Mouse (Mus musculus): ENCODE measurements around the gene Mbnl2. TPM values are rescaled to one million over a fixed set of nuclear protein-coding genes. Genes with fewer than 3 reads are reported as not detected.

Mbnl2 gene
- total RNA-seq, 2 experiments from 2014 or later, result 216 to 226 TPM

DNA sequence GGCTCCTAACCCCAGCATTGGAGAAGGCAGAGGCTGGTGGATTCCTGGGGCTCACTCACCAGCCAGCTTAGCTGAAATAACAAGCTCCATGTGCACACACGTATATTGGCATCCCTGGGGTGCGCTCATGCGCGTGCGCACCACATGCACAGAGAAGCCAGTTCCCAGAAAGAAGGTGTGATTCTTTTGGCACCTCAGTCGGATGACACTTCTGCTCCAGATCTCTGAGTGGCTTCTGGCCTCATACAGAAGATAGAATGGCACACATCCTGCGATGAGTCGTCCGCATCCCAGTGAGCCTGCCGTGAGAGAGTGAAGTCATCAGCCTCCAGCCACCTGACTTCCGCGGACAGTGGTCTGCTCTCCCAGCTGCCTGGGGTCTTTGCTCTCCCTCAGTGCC lies 55.0 kb downstream of the Mbnl2 start:
- no peak for DNase-seq

DNA sequence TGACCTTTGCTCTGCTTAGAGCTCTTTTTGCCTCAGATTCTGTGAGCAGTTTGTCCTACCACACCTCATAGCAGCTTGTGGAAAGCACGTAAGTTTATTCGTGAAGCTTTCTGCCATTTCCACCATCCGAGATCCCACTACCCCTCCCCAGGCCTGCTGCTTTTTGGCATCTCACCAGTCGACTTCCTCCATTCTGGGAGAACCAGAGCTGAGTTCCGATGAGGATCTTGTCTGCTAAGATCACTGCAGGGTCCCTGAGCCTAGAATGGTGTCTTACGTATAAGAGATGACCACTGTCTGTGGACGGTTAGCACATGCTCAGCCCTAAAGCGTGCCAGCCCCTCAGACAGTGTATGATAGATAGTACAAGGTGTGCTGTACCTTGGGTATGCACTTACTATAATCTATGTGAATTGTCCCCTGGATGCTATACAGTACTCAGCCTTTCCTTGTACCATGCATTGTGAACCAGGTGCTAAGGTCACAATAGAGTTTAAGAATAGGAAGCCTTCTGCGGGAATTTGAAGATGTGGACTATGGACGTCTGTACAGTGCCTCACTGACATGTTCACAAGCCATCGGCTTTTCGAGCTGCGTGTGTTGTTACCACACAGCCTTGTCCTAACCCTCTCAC lies 55.5 kb downstream of the Mbnl2 start:
- no peak for DNase-seq

DNA sequence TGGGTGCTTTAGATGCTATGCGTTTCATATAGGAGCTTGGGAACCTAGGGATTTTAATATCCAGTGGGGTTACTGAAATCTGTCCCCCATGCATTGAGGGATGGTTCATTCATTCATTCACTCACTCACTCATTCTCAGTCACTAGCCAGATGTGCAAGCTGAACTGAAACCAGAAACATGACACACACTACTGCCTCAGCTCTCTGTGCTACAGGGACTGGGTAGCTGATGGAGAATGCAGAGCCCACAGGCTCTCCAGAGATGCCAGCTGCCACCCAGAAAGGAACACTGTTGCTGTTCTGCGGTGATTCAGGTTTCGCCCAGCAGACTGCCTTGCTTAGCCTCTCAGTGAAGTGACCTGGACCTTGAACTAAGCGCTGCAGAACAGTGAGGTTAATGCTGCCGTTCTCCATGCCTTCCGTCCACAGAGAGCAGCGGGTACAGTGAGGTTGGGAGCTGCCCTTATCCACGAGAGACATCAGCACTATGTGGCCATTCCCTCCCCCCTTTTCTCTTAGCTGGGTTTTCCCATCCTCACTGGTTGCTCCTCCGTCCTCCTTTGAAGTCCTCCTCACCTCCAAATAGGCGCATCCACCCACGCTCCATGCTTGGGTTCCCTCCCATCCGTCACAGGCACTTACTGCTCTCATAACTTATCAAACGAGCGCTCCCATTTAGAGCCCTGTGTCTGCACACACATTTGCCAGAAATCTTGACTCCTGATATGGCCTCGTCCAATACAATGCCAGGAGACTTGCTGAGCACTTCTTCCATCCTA lies 58.2 kb downstream of the Mbnl2 start:
- DNase-seq, result peak in 1 of 2 experiments; percentile 42

- no peak for DNase-seq
Measured at GRCm38 (mm10) chr14:120335366-120335765, 59.9 kb downstream of the Mbnl2 start.

- no peak for DNase-seq
Measured at GRCm38 (mm10) chr14:120335871-120336270, 60.4 kb downstream of the Mbnl2 start.

DNA sequence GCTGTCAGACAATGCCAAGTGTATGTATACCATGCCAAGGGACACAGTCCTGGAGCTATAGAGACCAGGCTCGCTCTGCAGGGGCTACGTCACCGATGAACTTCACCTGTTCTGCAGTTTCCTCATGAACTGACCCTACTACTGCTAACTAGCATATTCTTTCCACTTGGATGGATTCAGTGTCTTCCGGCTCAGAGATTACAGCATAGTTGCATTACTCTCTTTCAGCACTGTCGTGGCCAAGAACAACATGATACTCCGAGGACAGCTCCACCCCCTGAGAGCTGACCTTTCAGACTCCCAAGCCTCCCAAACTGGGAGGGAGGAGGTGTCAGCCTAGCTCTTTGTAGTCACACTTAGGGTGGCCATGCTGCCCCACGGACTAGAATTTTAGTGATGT lies 60.9 kb downstream of the Mbnl2 start:
- peak; percentile 83 to 85 for DNase-seq

GRCm38 (mm10) chr14:120336841-120337240 lies 61.4 kb downstream of the Mbnl2 start:
- no peak for DNase-seq

DNA sequence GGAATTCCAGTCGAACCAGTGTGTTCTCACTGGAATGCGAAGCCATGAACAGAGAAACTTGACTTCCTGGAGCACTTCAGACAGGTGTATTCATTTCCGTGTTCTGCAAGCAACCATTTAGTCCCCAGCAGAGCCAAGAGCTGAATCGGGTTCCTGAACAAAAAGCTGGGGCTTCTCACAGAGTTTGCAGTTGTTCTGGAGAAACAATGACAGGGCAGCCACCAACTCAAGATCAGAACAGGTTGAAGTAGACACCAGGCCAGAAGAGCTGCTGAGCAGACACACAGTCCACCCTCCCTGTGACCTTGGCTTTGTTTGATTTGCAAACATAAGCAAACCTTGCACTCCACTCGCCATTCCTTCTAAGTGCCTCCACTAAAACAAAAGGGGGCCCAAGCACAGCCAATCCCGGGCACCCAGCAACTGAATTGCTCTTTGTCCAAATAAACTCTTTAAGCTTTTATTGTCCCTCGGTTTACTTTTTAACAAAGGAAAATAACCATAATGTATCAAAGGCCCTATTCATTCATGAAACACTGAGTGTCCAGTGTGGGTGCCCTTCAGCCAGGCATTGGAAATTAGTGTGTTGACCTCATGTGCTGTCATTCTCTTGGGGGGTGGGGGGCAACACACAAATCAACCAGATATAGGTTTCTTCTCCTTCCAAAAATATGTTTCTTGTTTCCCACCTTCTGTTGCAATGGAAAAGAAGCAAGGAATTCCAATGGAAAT lies 62.4 kb downstream of the Mbnl2 start:
- DNase-seq, result no peak

GRCm38 (mm10) chr14:120338706-120339105 lies 63.2 kb downstream of the Mbnl2 start:
- DNase-seq, result no peak

DNA sequence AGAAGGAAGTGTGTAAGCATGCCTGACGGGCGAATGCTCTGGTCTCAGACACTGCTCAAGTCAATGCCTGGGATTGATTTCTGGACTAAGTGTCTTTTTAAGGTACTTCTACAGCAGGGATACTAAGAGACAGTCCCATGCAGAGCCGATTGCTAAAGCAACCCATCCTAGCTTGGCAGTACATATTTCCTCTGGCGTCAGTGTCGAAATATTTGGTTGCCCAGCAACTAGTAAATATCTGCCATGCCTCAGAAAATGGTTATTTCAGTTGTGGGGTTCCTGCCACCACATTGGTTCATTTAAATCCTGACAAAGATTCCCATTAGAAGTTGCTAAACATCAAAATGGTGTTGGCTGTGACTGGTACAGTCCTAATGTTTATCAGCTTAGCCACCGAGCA lies 66.4 kb downstream of the Mbnl2 start:
- no peak for DNase-seq

GRCm38 (mm10) chr14:120342321-120342720 lies 66.9 kb downstream of the Mbnl2 start:
- DNase-seq, result no peak

- DNase-seq, result no peak
Measured at GRCm38 (mm10) chr14:120344641-120345040, 69.2 kb downstream of the Mbnl2 start.

DNA sequence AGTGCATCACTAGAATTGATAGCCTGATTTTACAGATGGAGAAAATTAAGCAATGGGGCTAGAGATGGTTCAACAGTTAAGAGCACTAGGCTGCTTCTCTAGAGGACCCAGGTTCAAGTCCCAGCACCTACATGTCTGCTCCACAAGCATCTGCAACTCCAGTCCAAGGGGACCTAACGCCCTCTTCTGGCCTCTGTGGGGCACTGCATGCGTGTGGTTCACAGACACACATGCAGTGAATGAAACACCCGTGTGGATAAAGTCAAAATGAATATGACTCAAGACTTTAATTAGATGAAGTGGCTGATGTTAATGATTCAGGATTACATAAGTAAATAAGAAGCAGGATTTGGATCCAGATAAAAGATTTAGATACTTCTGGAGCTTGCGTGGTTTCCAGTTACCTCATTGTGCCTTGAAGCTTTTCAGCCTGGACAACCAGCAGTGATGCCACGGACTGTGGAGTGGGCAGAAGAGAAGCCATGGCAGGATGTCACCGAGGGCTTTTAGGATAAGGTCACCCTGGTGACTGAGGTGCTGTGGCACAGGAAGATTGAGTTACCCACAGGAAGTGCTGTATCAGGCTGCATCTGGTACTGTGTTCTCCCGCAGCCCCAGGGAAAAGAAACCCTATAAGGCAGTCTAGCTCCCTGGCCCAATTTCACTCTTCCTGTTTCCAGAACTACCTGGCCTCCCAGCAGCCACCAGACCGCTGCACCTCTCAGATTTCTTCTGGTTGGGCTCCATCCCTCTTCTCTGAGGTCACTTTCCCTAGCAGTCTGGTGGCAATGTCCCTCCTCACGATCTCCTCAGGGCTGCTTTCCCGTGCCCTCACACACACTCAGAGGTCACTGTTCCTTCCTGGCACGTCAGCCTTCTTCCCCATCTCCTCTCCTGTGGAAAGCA lies 72.2 kb downstream of the Mbnl2 start:
- no peak for DNase-seq

DNA sequence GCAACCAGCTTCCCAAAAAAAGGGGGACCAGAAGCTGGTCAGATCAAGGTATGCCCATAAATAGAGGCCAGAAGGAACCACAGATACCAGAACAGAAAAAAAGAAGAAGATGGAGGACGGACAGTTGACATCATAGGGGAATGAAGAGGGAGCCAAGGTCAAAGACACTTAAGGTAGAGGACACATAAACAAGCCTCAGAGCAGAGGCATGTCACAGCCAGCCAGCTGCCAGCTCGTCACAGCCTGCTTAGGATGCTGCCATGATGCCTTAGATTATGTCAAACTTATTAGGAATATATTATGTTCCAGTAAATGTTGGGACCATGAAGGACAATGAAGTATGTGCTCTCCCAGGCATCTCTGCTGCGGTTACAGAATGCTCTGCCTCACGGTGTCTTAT lies 73.9 kb downstream of the Mbnl2 start:
- DNase-seq, result no peak

DNA sequence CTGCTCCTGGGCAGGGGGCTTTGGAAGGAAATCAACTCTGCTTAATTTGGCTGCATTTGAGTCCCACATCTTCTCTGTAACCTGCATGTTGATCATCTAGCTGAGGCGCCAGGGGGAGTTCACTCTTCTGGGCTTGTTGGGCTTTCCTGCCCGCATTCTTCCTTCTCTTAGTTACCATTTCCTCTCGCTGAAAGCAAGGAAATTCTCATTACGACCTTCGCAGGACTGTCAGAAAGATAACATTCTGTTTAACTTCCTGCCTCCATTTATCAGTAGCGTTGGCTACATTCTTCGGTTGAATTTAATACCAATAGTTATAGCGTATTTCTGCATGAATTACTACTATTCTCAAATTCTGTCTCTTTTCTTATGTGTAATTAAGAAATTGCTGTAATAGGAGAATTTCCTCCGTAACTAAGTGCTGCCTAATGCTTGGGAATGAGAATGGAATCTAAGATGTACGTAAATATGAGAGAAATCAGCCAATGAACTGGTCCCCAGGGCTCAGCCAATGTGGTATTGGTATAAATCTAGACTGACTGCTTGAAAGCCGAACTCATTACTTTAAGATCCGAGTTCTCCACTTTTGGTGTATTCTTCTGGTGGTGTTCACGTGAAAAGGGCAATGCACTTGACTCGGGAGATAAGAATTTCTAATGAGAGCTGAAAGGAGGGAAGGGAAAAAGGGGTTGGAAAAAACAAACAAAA lies 76.8 kb downstream of the Mbnl2 start:
- DNase-seq, result no peak

DNA sequence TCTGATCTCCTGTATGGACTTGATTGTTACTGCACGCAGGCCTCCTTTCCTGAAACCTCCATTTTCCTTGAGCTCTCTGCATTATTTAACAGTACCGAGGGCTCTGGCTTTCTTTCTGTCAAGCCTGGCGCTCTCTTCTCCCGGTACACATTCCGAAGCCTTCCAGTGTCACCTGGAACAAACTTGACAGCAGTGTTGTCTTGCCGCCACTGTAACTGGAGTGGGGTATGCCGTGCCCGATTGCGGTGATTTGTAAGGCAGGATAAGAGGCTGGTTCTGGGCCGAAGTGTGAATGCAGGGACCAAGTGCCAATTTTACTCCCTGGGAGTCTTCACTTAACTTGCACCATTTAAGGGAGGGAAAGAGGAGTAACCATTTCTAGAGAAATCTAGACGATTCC lies 77.7 kb downstream of the Mbnl2 start:
- DNase-seq, result no peak

- no peak for DNase-seq
Measured at GRCm38 (mm10) chr14:120354595-120354994, 79.1 kb downstream of the Mbnl2 start.

DNA sequence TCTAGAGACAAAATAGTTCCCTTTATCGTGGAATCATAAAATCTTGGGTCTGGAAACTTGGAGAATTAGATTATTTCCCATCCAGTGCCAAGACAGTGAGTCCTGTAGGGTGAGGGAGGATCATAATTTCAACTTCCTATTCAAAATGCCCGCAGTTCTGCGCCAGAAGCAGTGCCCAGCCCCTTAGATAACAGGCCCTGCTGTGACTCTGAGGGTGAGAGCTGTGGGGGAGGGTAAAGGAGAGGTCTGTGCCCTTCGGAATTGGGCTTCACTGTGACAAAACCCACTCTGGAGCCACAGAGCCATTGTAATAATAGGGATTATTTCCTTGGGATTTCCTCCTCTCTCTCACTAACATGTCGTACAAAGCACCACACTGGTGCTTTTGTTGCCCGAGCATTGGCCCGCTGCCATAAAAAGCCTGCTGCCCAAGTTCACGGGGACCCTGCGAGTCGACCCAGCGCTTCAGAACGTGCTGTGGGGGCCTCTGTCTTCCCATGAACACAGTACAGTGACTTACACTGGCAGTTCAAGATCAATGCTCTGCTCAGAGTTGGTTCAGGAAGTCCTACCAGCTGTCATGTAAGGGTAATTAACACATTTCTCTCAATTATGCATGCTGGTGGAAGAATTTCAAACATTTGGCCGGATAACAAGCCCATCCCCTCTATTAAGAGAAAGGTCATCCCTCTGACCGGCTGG lies 79.7 kb downstream of the Mbnl2 start:
- peak; percentile 60 to 71 for DNase-seq

DNA sequence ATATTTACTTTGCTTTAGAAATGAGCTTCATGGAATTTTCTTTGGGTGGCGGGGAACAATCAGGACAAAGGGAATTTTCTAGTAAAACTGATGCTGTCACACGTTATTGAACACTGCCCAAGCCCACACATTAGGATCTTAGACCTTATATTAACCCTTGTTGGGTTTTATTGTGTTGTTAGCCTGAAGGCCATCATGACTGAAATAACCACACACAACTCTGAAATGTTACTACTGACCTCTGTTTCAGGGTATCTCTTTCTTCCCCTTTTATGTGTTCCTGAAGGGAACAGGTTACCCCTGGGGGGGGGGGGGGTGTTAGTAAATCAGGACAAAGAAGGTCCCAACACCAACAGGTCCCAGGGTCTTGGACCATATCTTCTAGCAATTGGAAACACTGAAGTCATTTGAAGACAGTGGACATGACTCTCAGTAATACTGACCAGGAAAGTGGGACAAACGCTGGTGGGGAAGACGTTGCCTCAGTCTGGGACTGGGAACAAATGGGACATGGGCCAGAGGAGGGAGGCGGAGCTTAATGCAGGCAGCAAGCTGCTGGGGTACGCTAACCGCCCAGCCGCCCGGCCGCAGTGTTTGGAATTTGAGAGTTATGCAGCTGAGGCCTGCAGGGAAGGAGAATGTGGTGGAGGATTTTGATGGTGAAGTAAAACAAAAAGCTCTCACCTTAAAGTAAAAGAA lies 80.4 kb downstream of the Mbnl2 start:
- no peak for DNase-seq

All from adrenal gland, postnatal 36 days (tissue).